Mouse (Mus musculus) midbrain, embryonic 10.5 days (tissue): Measurements from ENCODE around the gene Fsd1l. TPM values are rescaled to one million over a fixed set of nuclear protein-coding genes. Genes with fewer than 3 reads are reported as not detected.

Experiments
- DNase-seq: peaks from one replicate; pipeline ENCODE4 v3.0.0-alpha.2; 2017; ENCODE audit warnings: low spot score
- H3K27ac ChIP-seq: fragments of 300-500 bp; sonication (generic); replicated peaks from 2 replicates; pipeline ENCODE4 v1.5.1; 2016; ENCODE audit warnings: mild to moderate bottlenecking
- H3K27me3 ChIP-seq: fragments of 300-500 bp; sonication (generic); 2 replicates; pipeline ENCODE4 v1.6.1; 2016; ENCODE audit warnings: low read depth, mild to moderate bottlenecking; ENCODE audit not compliant: poor library complexity, severe bottlenecking
- H3K36me3 ChIP-seq: fragments of 300-500 bp; sonication (generic); 2 replicates; pipeline ENCODE4 v1.6.1; 2016; ENCODE audit warnings: mild to moderate bottlenecking, moderate library complexity
- H3K4me1 ChIP-seq: fragments of 300-500 bp; sonication (generic); 2 replicates; pipeline ENCODE4 v1.6.1; 2016
- H3K4me3 ChIP-seq: fragments of 300-500 bp; sonication (generic); 2 replicates; pipeline ENCODE4 v1.5.1; 2016; ENCODE audit warnings: mild to moderate bottlenecking, moderate library complexity
- H3K9me3 ChIP-seq: fragments of 300-500 bp; sonication (generic); replicated peaks from 2 replicates; pipeline ENCODE4 v1.6.1; 2016; ENCODE audit warnings: mild to moderate bottlenecking
- WGBS: fragments of 180-500 bp; shearing (Covaris S2); methylation state at CpG from one replicate; pipeline ENCODE4 v1.1.7; 2016; 5-methylcytosine and 5-hydroxymethylcytosine counted together
- polyA plus RNA-seq: library from polyadenylated mRNA; unstranded; fragments of >200 nt; fragmentation: Nextera tagmentation; extraction: Ambion mirVana; gene quantifications from 2 replicates; pipeline ENCODE4 v1.2.1, GENCODE M21; 2016

Gene Fsd1l
- polyA plus RNA-seq = 28.1 and 29.2 TPM in 2 replicates

- WGBS = 1% methylated on average over 81 of the region's 88 CpGs
- Histone ChIP-seq H3K9me3 (no peaks in the 10 kb centered on the region), H3K4me1 (peaks cover 42% of the 10 kb centered on the region), H3K36me3 (no peaks in the 10 kb centered on the region), H3K27ac (peak within 1 kb of the TSS; percentile 97), H3K4me3 (peak within 1 kb of the TSS; percentile 91), H3K27me3 (no peaks in the 10 kb centered on the region)
- DNase-seq = peak; percentile 85
Observed at GRCm38 (mm10) chr4:53631316-53632010, at the start of gene Fsd1l. Gene Fsd1l (plus strand): TSS chr4:53631471.

- DNase-seq = no peak
- no peaks in the 10 kb centered on the region for H3K27me3 ChIP-seq
- H3K36me3 ChIP-seq = no peaks in the 10 kb centered on the region
- H3K4me1 ChIP-seq = no peaks in the 10 kb centered on the region
- H3K4me3 ChIP-seq = no peak overlapping the region
- no peaks in the 10 kb centered on the region for H3K9me3 ChIP-seq
- no peak overlapping the region for H3K27ac ChIP-seq
Observed at GRCm38 (mm10) chr4:53587676-53588075, 43.6 kb upstream of the Fsd1l start.

GRCm38 (mm10) chr4:53588936-53589335 is 42.3 kb upstream of the Fsd1l start:
- H3K27ac ChIP-seq = no peak overlapping the region
- H3K27me3 ChIP-seq = no peaks in the 10 kb centered on the region
- H3K36me3 ChIP-seq = no peaks in the 10 kb centered on the region
- H3K4me1 ChIP-seq = no peaks in the 10 kb centered on the region
- DNase-seq = no peak
- H3K4me3 ChIP-seq = no peak overlapping the region
- H3K9me3 ChIP-seq = no peaks in the 10 kb centered on the region
- WGBS = 88% methylated on average over 1 of the region's 1 CpGs

DNA sequence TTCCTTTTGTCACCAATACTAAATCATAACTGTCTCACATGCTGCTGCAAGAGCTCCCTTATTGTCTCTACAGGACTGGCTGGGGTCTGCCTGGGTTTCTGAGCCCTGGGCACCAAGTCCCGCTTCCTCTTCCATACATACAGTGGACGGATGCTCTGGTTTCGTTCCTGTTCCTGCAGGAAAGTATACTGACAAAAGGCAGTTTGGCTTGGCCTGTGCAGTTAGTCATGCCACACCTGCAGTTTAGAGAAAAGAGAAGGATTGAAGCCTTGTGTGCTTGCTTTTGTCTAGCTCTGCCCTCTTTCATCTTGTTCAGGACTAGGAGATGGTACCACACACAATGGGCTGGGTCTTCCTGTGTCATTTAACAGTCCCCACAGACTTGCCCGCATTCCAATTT is 41.8 kb upstream of the Fsd1l start:
- Histone ChIP-seq H3K36me3 (no peaks in the 10 kb centered on the region), H3K9me3 (no peaks in the 10 kb centered on the region), H3K27ac (no peak overlapping the region), H3K4me1 (no peaks in the 10 kb centered on the region), H3K27me3 (no peaks in the 10 kb centered on the region), H3K4me3 (no peak overlapping the region)
- no peak for DNase-seq
- 82% methylated on average over 4 of the region's 4 CpGs for WGBS

- Histone ChIP-seq H3K36me3 (no peaks in the 10 kb centered on the region), H3K9me3 (no peaks in the 10 kb centered on the region), H3K4me1 (0 out of 2 replicates have a peak, but pooled peaks cover under 1% of the 10 kb centered on the region), H3K27ac (no peak overlapping the region), H3K4me3 (no peak overlapping the region), H3K27me3 (no peaks in the 10 kb centered on the region)
- no peak for DNase-seq
- 82% methylated on average over 4 of the region's 4 CpGs for WGBS
Observed at GRCm38 (mm10) chr4:53590163-53590562, 41.1 kb upstream of the Fsd1l start.

GRCm38 (mm10) chr4:53590691-53591447 is 40.4 kb upstream of the Fsd1l start:
- DNase-seq = no peak
- Histone ChIP-seq H3K9me3 (no peaks in the 10 kb centered on the region), H3K36me3 (no peaks in the 10 kb centered on the region), H3K4me1 (peaks cover 7% of the 10 kb centered on the region), H3K27ac (no peak overlapping the region), H3K4me3 (no peak overlapping the region), H3K27me3 (no peaks in the 10 kb centered on the region)
- 88% methylated on average over 7 of the region's 7 CpGs for WGBS

GRCm38 (mm10) chr4:53591536-53591935 is 39.7 kb upstream of the Fsd1l start:
- Histone ChIP-seq H3K27me3 (no peaks in the 10 kb centered on the region), H3K4me3 (no peak overlapping the region), H3K9me3 (no peaks in the 10 kb centered on the region), H3K27ac (no peak overlapping the region), H3K36me3 (no peaks in the 10 kb centered on the region), H3K4me1 (peaks cover 14% of the 10 kb centered on the region)
- DNase-seq = no peak
- 89% methylated on average over 11 of the region's 11 CpGs for WGBS

DNA sequence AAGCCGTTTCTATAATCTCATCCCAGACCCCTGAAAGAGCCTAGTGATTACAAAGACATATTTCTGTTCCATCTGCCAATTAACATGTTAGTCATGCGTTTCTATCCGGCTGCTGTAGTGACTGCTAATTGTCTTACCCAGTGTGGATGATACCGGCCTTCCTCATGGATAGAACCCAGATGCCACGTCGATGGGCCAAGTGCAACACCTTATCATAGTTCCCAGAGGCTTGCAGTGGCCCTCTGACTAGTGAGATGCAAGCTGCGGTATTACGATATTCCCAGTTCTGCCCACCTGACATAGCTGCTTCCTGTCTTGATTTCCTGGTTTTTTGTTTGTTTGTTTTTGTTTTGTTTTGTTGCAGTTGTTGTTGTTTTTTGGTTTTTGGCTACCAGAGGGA is 39.3 kb upstream of the Fsd1l start:
- no peak for DNase-seq
- peaks cover 15% of the 10 kb centered on the region for H3K4me1 ChIP-seq
- no peaks in the 10 kb centered on the region for H3K9me3 ChIP-seq
- no peak overlapping the region for H3K27ac ChIP-seq
- no peak overlapping the region for H3K4me3 ChIP-seq
- H3K27me3 ChIP-seq = no peaks in the 10 kb centered on the region
- H3K36me3 ChIP-seq = no peaks in the 10 kb centered on the region
- 91% methylated on average over 8 of the region's 8 CpGs for WGBS

GRCm38 (mm10) chr4:53592386-53592785 is 38.9 kb upstream of the Fsd1l start:
- Histone ChIP-seq H3K27me3 (no peaks in the 10 kb centered on the region), H3K36me3 (no peaks in the 10 kb centered on the region), H3K9me3 (no peaks in the 10 kb centered on the region), H3K4me3 (no peak overlapping the region), H3K27ac (no peak overlapping the region), H3K4me1 (peaks cover 15% of the 10 kb centered on the region)
- WGBS = 79% methylated on average over 9 of the region's 9 CpGs
- DNase-seq = no peak

DNA sequence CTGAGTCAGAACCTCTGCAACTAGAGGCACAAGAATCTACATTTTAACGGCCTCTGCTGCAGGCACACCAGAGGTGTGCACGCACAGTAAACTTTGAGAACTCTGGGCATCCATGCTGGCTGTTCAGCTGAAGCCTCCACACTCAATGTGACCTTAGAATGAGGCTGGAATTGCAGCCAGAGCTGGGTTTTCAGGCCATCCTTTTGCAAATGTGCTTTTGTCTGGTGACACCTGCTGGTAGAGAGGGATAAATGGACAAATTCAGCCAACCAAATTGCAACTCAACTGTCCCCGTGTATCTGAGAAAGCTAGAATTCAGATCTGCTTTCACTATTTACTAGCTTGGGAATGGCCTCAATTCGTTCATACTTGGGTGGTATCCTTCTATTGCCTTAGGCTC is 37.1 kb upstream of the Fsd1l start:
- Histone ChIP-seq H3K36me3 (no peaks in the 10 kb centered on the region), H3K27ac (no peak overlapping the region), H3K4me3 (no peak overlapping the region), H3K27me3 (no peaks in the 10 kb centered on the region), H3K9me3 (no peaks in the 10 kb centered on the region), H3K4me1 (peaks cover 15% of the 10 kb centered on the region)
- DNase-seq = peak; percentile 36
- WGBS = 43% methylated on average over 4 of the region's 4 CpGs

DNA sequence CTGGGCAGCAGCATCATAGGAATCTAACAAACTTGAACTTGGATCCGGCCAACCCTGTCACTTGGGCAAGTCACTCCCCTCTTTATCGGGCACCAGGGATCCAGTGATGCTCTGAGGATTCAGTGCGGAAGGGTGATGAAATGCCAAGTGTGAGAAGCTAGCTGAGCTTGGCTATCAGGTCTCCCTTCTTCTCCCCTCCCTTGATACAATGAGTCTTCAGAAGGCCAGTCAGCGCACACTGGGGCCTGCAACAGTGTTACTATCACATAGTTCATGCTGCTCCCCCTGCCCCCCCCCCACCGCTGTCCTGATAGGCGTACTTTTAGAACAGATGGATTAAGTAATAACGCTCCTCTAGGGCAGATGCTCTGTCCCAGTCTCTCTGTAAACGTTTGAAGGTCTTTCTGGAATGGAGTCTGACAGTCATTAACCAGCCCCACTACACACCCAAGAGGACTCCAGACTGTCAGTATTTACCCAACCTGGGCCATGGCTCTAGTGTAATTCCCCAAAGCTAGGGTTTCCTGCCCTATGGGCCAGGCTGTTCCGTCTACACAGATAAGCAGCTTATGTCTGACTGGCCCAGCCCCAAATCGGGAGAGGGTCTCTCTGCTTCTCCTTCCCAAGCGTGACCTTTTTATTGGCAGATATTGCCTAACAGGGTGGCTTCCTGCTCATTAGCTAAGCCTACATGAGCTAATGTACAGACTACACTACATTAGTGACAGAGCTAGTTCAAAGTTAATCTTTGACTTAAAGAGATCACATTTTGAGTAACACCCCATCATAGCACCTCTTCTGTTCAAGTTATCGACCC is 35.8 kb upstream of the Fsd1l start:
- H3K4me3 ChIP-seq = no peak overlapping the region
- H3K9me3 ChIP-seq = no peaks in the 10 kb centered on the region
- no peaks in the 10 kb centered on the region for H3K36me3 ChIP-seq
- WGBS = 79% methylated on average over 12 of the region's 12 CpGs
- peaks cover 15% of the 10 kb centered on the region for H3K4me1 ChIP-seq
- H3K27ac ChIP-seq = no peak overlapping the region
- H3K27me3 ChIP-seq = no peaks in the 10 kb centered on the region
- DNase-seq = no peak

DNA sequence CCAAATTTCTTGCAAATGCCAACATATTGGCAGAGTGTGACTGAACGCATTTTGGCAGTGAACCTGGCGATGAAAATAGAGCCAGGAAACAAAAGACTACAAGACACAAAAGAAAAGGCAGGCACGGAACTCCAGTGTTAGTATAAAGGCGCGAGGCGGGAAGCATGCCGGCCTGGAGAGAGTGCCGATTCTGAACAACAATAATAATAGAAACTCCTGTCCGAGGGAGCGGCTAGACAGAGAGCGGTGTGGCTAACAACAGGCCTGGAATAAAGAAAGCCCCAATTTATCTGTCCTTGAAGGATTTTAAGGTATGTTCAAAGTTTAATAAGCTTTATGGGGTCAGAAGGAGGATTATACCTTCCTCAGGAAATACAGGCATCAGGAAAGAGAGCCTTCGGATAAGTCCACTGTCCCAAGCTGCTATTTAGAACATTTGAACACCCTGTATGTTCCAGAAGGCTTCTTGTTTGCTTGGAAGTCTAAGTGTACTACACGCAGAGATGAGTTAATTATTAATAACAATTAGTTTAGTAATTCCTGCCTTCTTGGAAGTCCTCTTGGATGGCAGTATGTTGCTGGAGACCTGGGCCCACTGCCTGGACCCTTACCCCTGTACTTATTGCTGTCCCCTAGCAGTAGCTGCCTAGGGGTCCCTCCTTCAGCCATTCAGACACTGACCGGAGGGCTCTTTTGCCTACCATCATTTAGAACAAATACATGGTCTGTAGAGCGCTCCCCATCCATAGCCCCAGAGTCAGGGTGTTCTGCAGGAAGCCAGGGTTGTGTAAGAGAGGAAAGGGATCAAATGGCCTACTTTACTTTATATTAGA is 35.0 kb upstream of the Fsd1l start:
- peaks cover 15% of the 10 kb centered on the region for H3K4me1 ChIP-seq
- no peaks in the 10 kb centered on the region for H3K9me3 ChIP-seq
- H3K27me3 ChIP-seq = no peaks in the 10 kb centered on the region
- DNase-seq = no peak
- no peak overlapping the region for H3K4me3 ChIP-seq
- WGBS = 75% methylated on average over 15 of the region's 15 CpGs
- no peak overlapping the region for H3K27ac ChIP-seq
- no peaks in the 10 kb centered on the region for H3K36me3 ChIP-seq
